Mouse (Mus musculus) forebrain, embryonic 13.5 days (tissue): ENCODE data around the gene Kdm1b. TPM values are rescaled to one million over a fixed set of nuclear protein-coding genes. Genes with fewer than 3 reads are reported as not detected.

Experiments used
- ATAC-seq: fragments of 200-750 bp; cut with Nextera tagmentation; 2 replicates; pipeline ENCODE4 v1.8.0; 2017
- H3K27ac ChIP-seq: fragments of 300-500 bp; sonication (generic); 2 replicates; pipeline ENCODE4 v1.5.1; 2015; ENCODE audit warnings: inconsistent platforms, mild to moderate bottlenecking, moderate library complexity
- H3K27me3 ChIP-seq: fragments of 300-500 bp; sonication (generic); 2 replicates; pipeline ENCODE4 v1.6.1; 2015; ENCODE audit warnings: mild to moderate bottlenecking, inconsistent platforms
- H3K36me3 ChIP-seq: fragments of 300-500 bp; sonication (generic); 2 replicates; pipeline ENCODE4 v1.6.1; 2015; ENCODE audit warnings: mild to moderate bottlenecking, inconsistent platforms; ENCODE audit not compliant: poor library complexity, severe bottlenecking
- H3K4me1 ChIP-seq: fragments of 300-500 bp; sonication (generic); 2 replicates; pipeline ENCODE4 v1.6.1; 2015; ENCODE audit warnings: inconsistent platforms
- H3K4me2 ChIP-seq: fragments of 300-500 bp; sonication (generic); 2 replicates; pipeline ENCODE4 v1.6.1; 2015; ENCODE audit warnings: inconsistent platforms, mild to moderate bottlenecking, moderate library complexity
- H3K4me3 ChIP-seq: fragments of 300-500 bp; sonication (generic); 2 replicates; pipeline ENCODE4 v1.5.1; 2015; ENCODE audit warnings: mild to moderate bottlenecking, inconsistent platforms
- H3K9ac ChIP-seq: fragments of 300-500 bp; sonication (generic); 2 replicates; pipeline ENCODE4 v1.6.1; 2015; ENCODE audit warnings: mild to moderate bottlenecking, inconsistent platforms
- H3K9me3 ChIP-seq: fragments of 300-500 bp; sonication (generic); replicated peaks from 2 replicates; pipeline ENCODE4 v1.6.1; 2016; ENCODE audit warnings: inconsistent platforms
- WGBS: fragments of 180-500 bp; shearing (Covaris S2); methylation state at CpG from one replicate; pipeline ENCODE4 v1.1.7; 2015; 5-methylcytosine and 5-hydroxymethylcytosine counted together
- polyA plus RNA-seq: library from polyadenylated mRNA; unstranded; fragments of >200 nt; fragmentation: Nextera tagmentation; extraction: Ambion mirVana; gene quantifications from 2 replicates; pipeline ENCODE4 v1.2.1, GENCODE M21; 2015

Gene Kdm1b
- 17.7 and 19.2 TPM in 2 replicates for polyA plus RNA-seq

- H3K9ac ChIP-seq: peak within 1 kb of the TSS; percentile 87
- H3K4me2 ChIP-seq: peak within 1 kb of the TSS; percentile 99
- under 1% methylated on average over 48 of the region's 48 CpGs for WGBS
- no peaks in the 10 kb centered on the region for H3K27me3 ChIP-seq
- peak; percentile 96 for ATAC-seq
- peaks cover 13% of the 10 kb centered on the region for H3K4me1 ChIP-seq
- peaks cover 2% of the 10 kb centered on the region; the same call in 1 of the 2 replicates for H3K36me3 ChIP-seq
- peak within 1 kb of the TSS; percentile 68 for H3K27ac ChIP-seq
- peak within 1 kb of the TSS; percentile 87 for H3K4me3 ChIP-seq
- no peaks in the 10 kb centered on the region for H3K9me3 ChIP-seq
Observed at GRCm38 (mm10) chr13:47043030-47043680, at the start of gene Kdm1b. Kdm1b (plus strand) TSS chr13:47043499.

GRCm38 (mm10) chr13:46997355-46997754 lies 45.9 kb upstream of the Kdm1b start:
- Histone ChIP-seq H3K4me2 (no peak overlapping the region), H3K9me3 (no peaks in the 10 kb centered on the region), H3K4me1 (no peaks in the 10 kb centered on the region), H3K36me3 (no peaks in the 10 kb centered on the region), H3K9ac (no peak overlapping the region), H3K4me3 (no peak overlapping the region), H3K27ac (no peak overlapping the region), H3K27me3 (no peaks in the 10 kb centered on the region)
- 74% methylated on average over 4 of the region's 4 CpGs for WGBS
- no peak for ATAC-seq

GRCm38 (mm10) chr13:46999498-46999897 lies 43.8 kb upstream of the Kdm1b start:
- no peaks in the 10 kb centered on the region for H3K36me3 ChIP-seq
- H3K4me1 ChIP-seq: no peaks in the 10 kb centered on the region
- H3K9ac ChIP-seq: no peak overlapping the region
- no peaks in the 10 kb centered on the region for H3K9me3 ChIP-seq
- no peak overlapping the region for H3K4me3 ChIP-seq
- ATAC-seq: no peak
- no peak overlapping the region for H3K4me2 ChIP-seq
- H3K27me3 ChIP-seq: no peaks in the 10 kb centered on the region
- no peak overlapping the region for H3K27ac ChIP-seq
- WGBS: 67% methylated on average over 5 of the region's 5 CpGs

GRCm38 (mm10) chr13:47001590-47001989 lies 41.7 kb upstream of the Kdm1b start:
- WGBS: 94% methylated on average over 4 of the region's 4 CpGs
- ATAC-seq: no peak

GRCm38 (mm10) chr13:47013740-47014139 lies 29.6 kb upstream of the Kdm1b start:
- no peak for ATAC-seq
- Histone ChIP-seq H3K4me3 (peak overlapping the region; percentile 56), H3K36me3 (peaks cover 16% of the 10 kb centered on the region), H3K27me3 (peaks cover 8% of the 10 kb centered on the region), H3K27ac (no peak overlapping the region), H3K9ac (no peak overlapping the region), H3K9me3 (peaks cover 33% of the 10 kb centered on the region), H3K4me2 (peak overlapping the region; percentile 97), H3K4me1 (peaks cover 9% of the 10 kb centered on the region)
- WGBS: 66% methylated on average over 10 of the region's 10 CpGs

More at GRCm38 (mm10) chr13:47001590-47001989, 41.7 kb upstream of the Kdm1b start:
- H3K27me3 ChIP-seq: no peaks in the 10 kb centered on the region
- H3K27ac ChIP-seq: no peak overlapping the region
- H3K9ac ChIP-seq: no peak overlapping the region
- H3K9me3 ChIP-seq: no peaks in the 10 kb centered on the region; the same call in 1 of the 2 replicates
- H3K36me3 ChIP-seq: no peaks in the 10 kb centered on the region
- no peaks in the 10 kb centered on the region for H3K4me1 ChIP-seq
- H3K4me2 ChIP-seq: no peak overlapping the region
- H3K4me3 ChIP-seq: no peak overlapping the region

GRCm38 (mm10) chr13:47014334-47015194 lies 28.7 kb upstream of the Kdm1b start, which contains the start of gene Nhlrc1:
Nhlrc1 (minus strand) TSS chr13:47014850.
- Histone ChIP-seq H3K9ac (peak within 1 kb of the TSS; percentile 69), H3K4me1 (peaks cover 9% of the 10 kb centered on the region), H3K9me3 (peaks cover 29% of the 10 kb centered on the region), H3K36me3 (peaks cover 16% of the 10 kb centered on the region), H3K4me2 (peak within 1 kb of the TSS; percentile 97), H3K4me3 (peak within 1 kb of the TSS; percentile 56), H3K27me3 (peaks cover 8% of the 10 kb centered on the region), H3K27ac (no peak within 1 kb of the TSS)
- peak; percentile 94 for ATAC-seq
- WGBS: 4% methylated on average over 62 of the region's 73 CpGs

GRCm38 (mm10) chr13:47015195-47015501 lies 28.2 kb upstream of the Kdm1b start:
- Histone ChIP-seq H3K9ac (no peak overlapping the region), H3K4me1 (peaks cover 9% of the 10 kb centered on the region), H3K27me3 (peaks cover 8% of the 10 kb centered on the region), H3K36me3 (peaks cover 11% of the 10 kb centered on the region), H3K27ac (no peak overlapping the region), H3K4me3 (peak overlapping the region; percentile 56; the same call in 1 of the 2 replicates), H3K9me3 (peaks cover 23% of the 10 kb centered on the region), H3K4me2 (peak overlapping the region; percentile 97)
- WGBS: 77% methylated on average over 5 of the region's 5 CpGs
- ATAC-seq: 0 out of 2 replicates have a peak, but pooled peaks have one; percentile 4

GRCm38 (mm10) chr13:47017259-47017658 lies 26.0 kb upstream of the Kdm1b start:
- H3K9me3 ChIP-seq: peaks cover 3% of the 10 kb centered on the region; the same call in 1 of the 2 replicates
- H3K4me1 ChIP-seq: peaks cover 9% of the 10 kb centered on the region
- no peak overlapping the region for H3K4me3 ChIP-seq
- H3K36me3 ChIP-seq: no peaks in the 10 kb centered on the region
- H3K27me3 ChIP-seq: peaks cover 8% of the 10 kb centered on the region
- ATAC-seq: no peak
- H3K27ac ChIP-seq: no peak overlapping the region
- H3K9ac ChIP-seq: no peak overlapping the region
- no peak overlapping the region for H3K4me2 ChIP-seq
- WGBS: 48% methylated on average over 5 of the region's 5 CpGs

- Histone ChIP-seq H3K4me2 (no peak overlapping the region), H3K4me1 (no peaks in the 10 kb centered on the region), H3K9me3 (no peaks in the 10 kb centered on the region), H3K27me3 (no peaks in the 10 kb centered on the region), H3K9ac (no peak overlapping the region), H3K4me3 (no peak overlapping the region), H3K27ac (no peak overlapping the region), H3K36me3 (0 out of 2 replicates have a peak, but pooled peaks cover 3% of the 10 kb centered on the region)
- 86% methylated on average over 7 of the region's 7 CpGs for WGBS
- ATAC-seq: no peak
Observed at GRCm38 (mm10) chr13:47019774-47020173, 23.5 kb upstream of the Kdm1b start.

- Histone ChIP-seq H3K27me3 (no peaks in the 10 kb centered on the region), H3K4me1 (no peaks in the 10 kb centered on the region), H3K9me3 (no peaks in the 10 kb centered on the region), H3K4me2 (no peak overlapping the region), H3K4me3 (no peak overlapping the region), H3K27ac (no peak overlapping the region), H3K9ac (no peak overlapping the region), H3K36me3 (peaks cover 11% of the 10 kb centered on the region; the same call in 1 of the 2 replicates)
- ATAC-seq: no peak
- 81% methylated on average over 7 of the region's 7 CpGs for WGBS
Observed at GRCm38 (mm10) chr13:47020798-47021197, 22.5 kb upstream of the Kdm1b start.

- H3K4me3 ChIP-seq: no peak overlapping the region
- H3K27me3 ChIP-seq: no peaks in the 10 kb centered on the region
- H3K36me3 ChIP-seq: peaks cover 12% of the 10 kb centered on the region; the same call in 1 of the 2 replicates
- H3K9me3 ChIP-seq: no peaks in the 10 kb centered on the region
- H3K4me2 ChIP-seq: no peak overlapping the region
- H3K9ac ChIP-seq: no peak overlapping the region
- ATAC-seq: no peak
- H3K4me1 ChIP-seq: no peaks in the 10 kb centered on the region
- H3K27ac ChIP-seq: no peak overlapping the region
- WGBS: 93% methylated on average over 17 of the region's 17 CpGs
Observed at GRCm38 (mm10) chr13:47030376-47031107, 12.8 kb upstream of the Kdm1b start.
